Mouse (Mus musculus): ENCODE data around the gene Celf6.

DNA sequence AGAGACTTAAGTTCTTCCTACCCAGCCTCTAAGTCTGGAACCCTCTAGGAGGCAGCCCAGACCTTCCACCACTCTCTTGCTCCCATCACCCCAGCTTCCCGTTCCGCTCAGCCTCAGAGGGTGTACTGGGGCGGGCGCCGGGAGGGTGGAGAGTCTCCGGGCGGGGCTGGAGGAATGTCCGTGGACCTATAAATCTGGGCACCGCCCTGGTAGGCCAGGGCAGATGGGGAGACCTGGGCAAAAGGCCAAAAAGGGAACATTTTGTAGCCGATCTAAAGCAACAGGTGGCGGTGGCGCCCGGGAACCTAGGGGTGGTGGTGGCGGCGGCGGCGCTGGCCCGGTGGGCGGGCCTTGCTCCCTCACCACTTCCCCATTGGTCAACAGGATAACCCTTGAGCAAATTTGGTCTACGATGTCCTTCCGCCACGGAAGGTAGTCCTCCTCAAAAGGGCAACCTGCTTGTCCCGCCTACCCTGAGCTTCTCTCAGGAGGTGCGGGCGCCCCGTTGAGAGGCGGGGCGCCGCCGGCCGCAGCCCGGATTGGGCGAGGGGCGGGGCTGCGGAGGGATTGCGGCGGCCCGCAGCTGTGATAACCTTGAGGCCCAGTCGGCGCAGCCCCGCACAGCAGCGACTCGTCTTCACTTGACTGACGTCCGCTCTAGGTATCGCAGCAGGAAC lies 78.4 kb downstream of the Celf6 start, which contains the start of gene Pkm:
- TF ChIP-seq POLR2A (IDR thresholded peaks at IDR 0.05; ENCODE audit: borderline replicate concordance, extremely low read depth, insufficient read depth, insufficient read length, poor library complexity, severe bottlenecking) (peak; percentile 89; the same call in 1 of the 2 replicates), CTCF (IDR thresholded peaks at IDR 0.05; ENCODE audit: borderline replicate concordance, extremely low read depth, insufficient read depth, insufficient read length) (no peak)
